Comparison of ENCODE assay signal across 13 mouse cellular contexts in the genomic region with DNA sequence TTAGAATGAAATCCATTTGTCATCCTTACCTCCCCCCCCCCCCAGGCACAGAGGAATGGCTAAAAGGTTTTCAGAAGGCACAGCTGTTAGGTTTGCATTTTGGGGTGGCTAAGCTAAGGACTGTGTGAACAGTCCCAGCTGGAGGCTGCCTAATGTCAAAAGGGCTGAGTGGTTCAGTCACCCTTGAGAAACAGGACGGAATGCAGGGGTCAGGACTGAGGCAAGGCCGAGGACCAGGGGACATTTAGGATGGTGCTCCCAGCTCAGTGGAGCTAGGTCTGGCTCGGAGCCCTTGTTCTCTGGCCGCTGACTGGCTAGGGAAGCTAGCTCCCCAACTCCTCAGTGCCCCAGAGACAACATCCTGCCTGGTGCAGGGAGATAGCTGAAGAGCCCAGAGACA. TPM values are rescaled to one million over a fixed set of nuclear protein-coding genes. Genes with fewer than 3 reads are reported as not detected.
DNase-seq lines count a peak whose midpoint lies in the region; ATAC-seq and TF ChIP-seq lines count a peak whose summit lies in the region.
"Had no signal": no experiment of that assay in that cellular context is flagged by ENCODE, and none has a peak within 500 bp of the region (broad histone marks: within the 10 kb centered on the region; RNA-seq: fewer than 3 reads in every experiment).

No protein-coding gene starts in this region.

- DNase-seq in kidney, adult 2 months, result peak; percentile 68
- DNase-seq in embryonic facial prominence, embryonic 11.5 days (ENCODE audit: low spot score), result no peak
- DNase-seq in kidney, postnatal 14 days, result peak; percentile 69
- peak; percentile 51 to 84 for DNase-seq in lung, postnatal 4 days
- DNase-seq in gastrocnemius, postnatal 10 days, result no peak
- no peak for DNase-seq in spleen, postnatal 14 days (ENCODE audit: low spot score in 2 of 2)
- DNase-seq: adrenal gland, postnatal 25 days; right cerebral cortex, postnatal 4 days had no signal

- H3K27ac ChIP-seq in kidney, adult 2 months (ENCODE audit: insufficient read depth, low read depth, low read length), result no peak overlapping the region
- H3K27ac ChIP-seq in kidney, embryonic 15.5 days, result no peak overlapping the region
- H3K27ac ChIP-seq in embryonic facial prominence, embryonic 11.5 days (replicated peaks; ENCODE audit: low read depth, low read length), result no peak overlapping the region
- H3K27ac ChIP-seq: hindbrain, embryonic 15.5 days; layer of hippocampus, adult 2 months had no signal

- H3K4me2 ChIP-seq in kidney, embryonic 15.5 days, result no peak overlapping the region
- no peak overlapping the region for H3K4me2 ChIP-seq in embryonic facial prominence, embryonic 11.5 days (ENCODE audit: low read depth, low read length)
- H3K4me2 ChIP-seq: hindbrain, embryonic 15.5 days had no signal

- H3K27me3 ChIP-seq in kidney, adult 2 months (replicated peaks; ENCODE audit: control insufficient read depth, insufficient read depth, low read length), result no peaks in the 10 kb centered on the region
- H3K27me3 ChIP-seq in kidney, embryonic 15.5 days, result no peaks in the 10 kb centered on the region
- H3K27me3 ChIP-seq in embryonic facial prominence, embryonic 11.5 days (ENCODE audit: control insufficient read depth, insufficient read depth, low read length), result no peaks in the 10 kb centered on the region
- H3K27me3 ChIP-seq: hindbrain, embryonic 15.5 days; Patski had no signal

- H3K4me1 ChIP-seq in kidney, adult 2 months (ENCODE audit: control insufficient read depth, insufficient read depth, low read length), result no peaks in the 10 kb centered on the region
- H3K4me1 ChIP-seq in kidney, embryonic 15.5 days, result peaks cover 20% of the 10 kb centered on the region
- no peaks in the 10 kb centered on the region for H3K4me1 ChIP-seq in embryonic facial prominence, embryonic 11.5 days (ENCODE audit: control insufficient read depth, insufficient read depth, low read length)

- no peak for TF ChIP-seq POLR2A in kidney, adult 2 months (IDR thresholded peaks at IDR 0.05; ENCODE audit: low read depth, low read length)

- no peaks in the 10 kb centered on the region for H3K36me3 ChIP-seq in kidney, adult 2 months (ENCODE audit: control insufficient read depth, insufficient read depth, low read length)
- peaks cover 8% of the 10 kb centered on the region; the same call in 1 of the 2 replicates for H3K36me3 ChIP-seq in kidney, embryonic 15.5 days
- H3K36me3 ChIP-seq in embryonic facial prominence, embryonic 11.5 days (replicated peaks; ENCODE audit: control insufficient read depth, insufficient read depth, low read depth, low read length), result no peaks in the 10 kb centered on the region

- H3K4me3 ChIP-seq in kidney, adult 2 months (ENCODE audit: insufficient read depth, low read depth, low read length), result no peak overlapping the region
- no peak overlapping the region for H3K4me3 ChIP-seq in kidney, embryonic 15.5 days (replicated peaks)
- H3K4me3 ChIP-seq in embryonic facial prominence, embryonic 11.5 days (ENCODE audit: low read depth, low read length), result no peak overlapping the region
- H3K4me3 ChIP-seq: hindbrain, embryonic 15.5 days; layer of hippocampus, adult 2 months had no signal

- H3K9ac ChIP-seq in kidney, embryonic 15.5 days, result no peak overlapping the region
- no peak overlapping the region for H3K9ac ChIP-seq in embryonic facial prominence, embryonic 11.5 days (replicated peaks; ENCODE audit: low read length)
- H3K9ac ChIP-seq: hindbrain, embryonic 15.5 days had no signal

- TF ChIP-seq CTCF in kidney, adult 2 months (conservative IDR thresholded peaks at IDR 0.05; ENCODE audit: insufficient read depth, insufficient read length, low read depth, low read length), result no peak

- no peak for ATAC-seq in kidney, embryonic 15.5 days (replicated peaks; ENCODE audit: low FRiP score)
- 0 out of 2 replicates have a peak, but pooled peaks have one; percentile 31 for ATAC-seq in embryonic facial prominence, embryonic 11.5 days (replicated peaks; ENCODE audit: insufficient number of reproducible peaks, low FRiP score, low TSS enrichment, low read depth)
- ATAC-seq: Patski had no signal

- no peaks in the 10 kb centered on the region for H3K9me3 ChIP-seq in kidney, embryonic 15.5 days (replicated peaks)
- H3K9me3 ChIP-seq in embryonic facial prominence, embryonic 11.5 days (replicated peaks; ENCODE audit: control insufficient read depth, low read length), result no peaks in the 10 kb centered on the region
- H3K9me3 ChIP-seq: hindbrain, embryonic 15.5 days had no signal

- WGBS in kidney, adult 2 months, result 55% methylated on average over 4 of the region's 4 CpGs
- 55% methylated on average over 4 of the region's 4 CpGs for WGBS in kidney, embryonic 15.5 days
- 68% methylated on average over 4 of the region's 4 CpGs for WGBS in embryonic facial prominence, embryonic 11.5 days

RNA-seq across cellular contexts. Expression of gene Tpbgl, which starts 44.0 kb away (rescaled TPM):
- polyA plus RNA-seq in kidney, adult 2 months (2012; rRNA removed), result 3.8 and 4.0 TPM in 2 replicates
- polyA plus RNA-seq in kidney, embryonic 15.5 days (2015; fragmentation: Nextera tagmentation; extraction: Ambion mirVana), result 0.84 and 1.1 TPM in 2 replicates
- polyA plus RNA-seq in embryonic facial prominence, embryonic 11.5 days (2014; fragmentation: Nextera tagmentation; extraction: Ambion mirVana), result 0.49 and 0.74 TPM in 2 replicates
- 10 to 100 TPM; 36.4 to 42.1 TPM for total RNA-seq in gastrocnemius, postnatal 10 days (2021)
- total RNA-seq: common myeloid progenitor, adult 5-6 weeks had no signal

RNA-seq across cellular contexts. Expression of gene Arrb1, which starts 47.6 kb away (rescaled TPM):
- polyA plus RNA-seq in kidney, adult 2 months (2012; rRNA removed), result 47.1 and 48.8 TPM in 2 replicates
- polyA plus RNA-seq in kidney, embryonic 15.5 days (2015; fragmentation: Nextera tagmentation; extraction: Ambion mirVana), result 9.4 and 11.7 TPM in 2 replicates
- 2.7 and 3.0 TPM in 2 replicates for polyA plus RNA-seq in embryonic facial prominence, embryonic 11.5 days (2014; fragmentation: Nextera tagmentation; extraction: Ambion mirVana)
- 10 to 100 TPM; 21.4 to 26.2 TPM for total RNA-seq in gastrocnemius, postnatal 10 days (2021)

Comparison
In these comparisons a context has a peak if more than half of its experiments do, and no peak if none do; other contexts are left out.
1. DNase-seq: peak in kidney, adult 2 months (single experiment), kidney, postnatal 14 days (single experiment) and lung, postnatal 4 days (2 of 2); none in embryonic facial prominence, embryonic 11.5 days (single experiment), gastrocnemius, postnatal 10 days (single experiment) and spleen, postnatal 14 days (0 of 2).